Mouse (Mus musculus): ENCODE measurements around the gene Angel1.

Angel1 gene

DNA sequence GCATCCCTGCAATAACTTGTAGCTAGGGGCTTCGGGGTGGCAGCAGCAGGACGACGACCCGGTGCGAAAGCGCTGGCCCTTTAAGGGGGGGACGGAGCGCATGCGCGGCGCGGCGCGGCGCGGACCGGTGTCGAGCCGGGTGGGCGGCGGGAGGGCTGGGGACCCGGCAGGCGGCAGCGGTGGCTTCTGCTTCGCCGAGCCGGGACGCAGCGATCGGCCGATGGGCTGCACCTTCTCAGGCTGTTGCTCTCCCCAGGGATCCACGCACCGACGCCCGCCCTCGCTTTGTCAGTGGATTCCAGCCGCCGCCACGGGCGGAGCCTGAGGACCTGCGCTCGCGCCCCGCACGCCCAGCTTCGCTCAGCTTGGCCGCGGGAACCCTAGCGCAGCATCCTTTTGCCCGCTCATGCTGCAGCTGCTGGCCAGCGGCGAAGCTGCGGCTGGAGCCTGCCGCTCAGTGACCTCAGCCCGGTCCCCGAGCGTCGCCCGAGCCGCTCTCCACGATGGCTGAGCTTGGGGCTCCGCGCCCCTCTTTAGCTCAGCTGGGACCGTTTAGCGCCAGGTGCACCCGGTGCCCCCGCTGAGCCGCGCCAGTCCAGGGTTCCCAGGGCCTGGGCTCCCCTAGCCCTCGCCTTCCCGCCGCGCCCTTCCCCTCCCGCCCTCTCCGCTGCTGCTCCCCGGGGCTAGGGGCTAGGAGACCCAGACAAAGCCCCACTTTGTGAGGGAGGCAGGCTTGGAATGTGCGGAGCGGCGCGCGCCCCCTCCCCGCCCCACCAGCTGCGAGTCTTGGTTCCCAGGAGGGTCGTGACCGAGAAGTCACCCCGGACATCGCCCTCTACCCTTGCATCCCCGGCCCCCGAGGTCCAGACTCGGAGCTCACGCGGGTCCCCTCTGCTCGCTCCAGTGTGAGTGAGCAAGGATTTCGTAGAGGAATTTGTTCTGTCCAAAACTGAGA is 47.4 kb downstream of the Angel1 start, which contains the start of gene Vash1:
Gene Vash1, plus strand, starts transcription at position 110 of the 955 bp plus-strand sequence.
- peak; percentile 73 for DNase-seq

DNA sequence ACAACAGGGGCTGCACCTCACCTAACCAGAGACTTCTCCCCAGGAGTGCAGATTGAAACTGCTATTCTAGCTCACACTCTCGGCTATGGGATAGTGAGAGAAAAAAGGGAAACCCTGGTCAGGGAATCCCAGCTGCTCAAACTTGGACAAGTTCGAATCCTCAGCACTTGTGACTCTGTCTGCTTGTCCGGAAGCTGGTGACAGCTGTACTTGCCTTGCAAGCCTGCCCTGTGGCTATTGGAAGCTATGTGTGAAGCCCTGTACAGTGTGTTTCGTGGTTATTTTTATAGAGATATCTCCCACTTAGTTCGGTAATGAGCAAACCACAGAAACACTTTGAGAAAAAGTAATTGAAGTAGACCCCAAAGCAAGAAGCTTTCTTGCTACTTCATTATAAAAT is 53.8 kb downstream of the Angel1 start:
- DNase-seq: no peak

DNA sequence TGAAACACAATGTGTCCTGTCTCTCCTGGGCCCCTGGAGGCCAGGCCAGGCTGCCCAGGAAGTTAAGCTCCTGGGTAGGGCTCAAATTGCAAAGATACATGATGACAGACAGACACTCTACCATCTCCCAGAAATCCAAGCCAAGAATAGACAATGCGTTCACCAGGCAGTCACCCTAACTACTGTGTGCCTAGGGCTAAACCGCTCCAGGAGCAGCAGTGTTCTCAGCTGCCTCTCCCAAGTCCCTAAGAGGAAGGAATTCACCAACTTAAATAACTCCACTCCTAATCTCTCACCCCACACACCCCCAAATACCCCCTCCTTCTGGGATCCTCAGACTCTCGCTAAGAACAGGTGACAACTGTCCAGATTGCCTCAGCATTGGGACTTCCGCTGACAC is 54.2 kb downstream of the Angel1 start:
- no peak for DNase-seq

GRCm38 (mm10) chr12:86668404-86668803 is 57.9 kb downstream of the Angel1 start:
- no peak for DNase-seq

GRCm38 (mm10) chr12:86665656-86666055 is 60.6 kb downstream of the Angel1 start:
- no peak for DNase-seq

DNA sequence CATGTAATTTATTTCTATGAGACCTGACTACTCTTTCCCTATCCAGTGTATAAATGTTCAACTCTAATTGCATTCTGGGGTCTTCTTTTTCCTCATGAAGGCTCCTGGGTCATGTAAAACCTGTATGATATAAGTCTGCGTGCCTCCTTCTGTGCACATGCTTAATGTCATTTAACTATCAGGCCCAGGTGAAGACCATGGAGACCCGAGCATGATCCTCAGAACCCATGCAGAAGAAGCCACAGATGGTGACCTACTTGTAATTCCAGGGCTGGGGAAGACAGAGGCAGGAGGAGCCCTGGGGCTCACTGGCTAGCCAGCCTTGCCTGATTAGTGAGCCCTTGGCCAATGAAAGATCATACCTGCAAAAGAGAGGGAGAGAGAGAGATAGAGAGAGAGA is 65.8 kb downstream of the Angel1 start:
- no peak for DNase-seq

DNA sequence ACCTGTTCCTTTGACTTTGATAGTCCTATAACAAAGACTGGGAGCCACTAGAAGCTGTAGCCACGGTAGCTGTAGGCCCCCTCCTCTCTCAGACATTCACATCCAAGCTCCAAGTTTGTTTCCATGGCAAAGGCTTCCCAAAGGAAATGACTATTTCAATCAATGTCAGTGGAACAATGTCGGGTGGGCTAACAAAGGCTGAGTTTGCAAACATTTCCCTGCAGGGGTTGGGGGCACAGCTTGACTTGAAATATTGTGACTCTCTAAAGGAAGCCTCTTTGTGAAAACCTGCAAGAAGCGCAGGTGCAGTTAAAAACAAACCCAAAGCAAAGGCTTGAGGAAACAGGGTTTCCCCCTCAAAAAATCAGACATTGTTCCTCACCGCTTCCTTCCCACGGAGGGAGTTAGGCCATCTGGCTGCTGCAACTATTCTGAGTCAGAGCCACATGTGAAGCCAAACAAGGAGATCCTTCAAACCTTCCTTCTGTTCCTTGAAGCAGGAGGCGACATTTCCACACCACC is 66.8 kb downstream of the Angel1 start:
- DNase-seq: peak; percentile 16

DNA sequence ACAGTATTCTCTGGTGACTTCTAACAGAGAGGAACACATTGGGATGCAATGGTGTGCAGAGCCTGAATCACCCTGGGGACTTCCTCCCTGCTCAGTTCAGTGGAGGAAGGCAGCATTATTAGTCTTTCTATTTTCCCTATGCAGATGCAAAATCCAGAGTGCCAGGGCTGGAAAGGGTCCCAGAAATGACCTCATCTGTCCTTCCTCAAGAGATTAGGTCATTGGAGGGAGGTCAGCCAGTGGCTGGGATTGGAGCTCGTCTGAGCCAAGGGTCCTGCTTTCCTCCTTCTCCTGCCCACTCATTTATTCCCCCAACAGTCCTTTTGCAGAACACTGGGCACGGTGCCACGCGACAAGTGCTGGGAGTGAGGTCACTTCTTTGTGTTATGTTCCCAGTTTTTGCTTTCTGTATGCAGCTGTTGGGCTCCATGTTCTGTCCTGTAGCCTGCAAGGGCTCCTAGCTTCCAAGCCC is 73.7 kb downstream of the Angel1 start:
- DNase-seq: peak; percentile 96

GRCm38 (mm10) chr12:86651301-86651860 is 74.9 kb downstream of the Angel1 start:
- DNase-seq: no peak
